Mouse (Mus musculus): Measurements from ENCODE around the gene Lalba.
"Not testable (repeated sequence)": the region's sequence is repeated elsewhere in the genome, so short reads cannot be mapped to it uniquely, and the experiment has no call there.

The Lalba gene

GRCm38 (mm10) chr15:98491332-98491731 is 8.8 kb upstream of the Lalba start:
- DNase-seq = no peak

DNA sequence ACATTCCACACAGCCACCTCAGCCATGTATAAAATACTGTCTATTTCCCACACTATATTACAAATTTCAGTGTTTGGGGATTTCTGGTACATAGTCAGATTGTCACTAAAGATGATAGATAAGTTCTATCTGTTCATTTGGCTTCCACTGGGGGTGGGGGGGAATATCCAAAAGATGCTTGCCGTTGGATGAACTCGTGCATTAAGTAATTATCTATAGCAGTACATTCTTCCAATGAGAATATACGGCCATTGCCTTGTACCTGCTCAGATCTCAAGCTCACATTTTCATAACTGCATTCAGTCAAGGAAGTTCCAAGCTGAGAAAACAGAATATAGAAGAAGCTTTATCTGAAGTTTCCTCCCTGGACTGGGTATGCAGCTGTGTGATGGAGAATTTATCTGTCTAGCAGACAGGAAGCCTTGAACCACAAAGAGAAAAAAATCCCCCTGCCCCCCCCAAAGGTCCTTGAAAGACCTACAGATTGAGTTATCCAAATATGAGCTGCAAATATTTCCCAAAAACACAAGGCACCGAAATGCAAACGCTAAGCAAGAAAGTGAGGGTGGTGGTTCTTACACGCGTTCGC is 4.0 kb upstream of the Lalba start:
- DNase-seq = no peak

DNA sequence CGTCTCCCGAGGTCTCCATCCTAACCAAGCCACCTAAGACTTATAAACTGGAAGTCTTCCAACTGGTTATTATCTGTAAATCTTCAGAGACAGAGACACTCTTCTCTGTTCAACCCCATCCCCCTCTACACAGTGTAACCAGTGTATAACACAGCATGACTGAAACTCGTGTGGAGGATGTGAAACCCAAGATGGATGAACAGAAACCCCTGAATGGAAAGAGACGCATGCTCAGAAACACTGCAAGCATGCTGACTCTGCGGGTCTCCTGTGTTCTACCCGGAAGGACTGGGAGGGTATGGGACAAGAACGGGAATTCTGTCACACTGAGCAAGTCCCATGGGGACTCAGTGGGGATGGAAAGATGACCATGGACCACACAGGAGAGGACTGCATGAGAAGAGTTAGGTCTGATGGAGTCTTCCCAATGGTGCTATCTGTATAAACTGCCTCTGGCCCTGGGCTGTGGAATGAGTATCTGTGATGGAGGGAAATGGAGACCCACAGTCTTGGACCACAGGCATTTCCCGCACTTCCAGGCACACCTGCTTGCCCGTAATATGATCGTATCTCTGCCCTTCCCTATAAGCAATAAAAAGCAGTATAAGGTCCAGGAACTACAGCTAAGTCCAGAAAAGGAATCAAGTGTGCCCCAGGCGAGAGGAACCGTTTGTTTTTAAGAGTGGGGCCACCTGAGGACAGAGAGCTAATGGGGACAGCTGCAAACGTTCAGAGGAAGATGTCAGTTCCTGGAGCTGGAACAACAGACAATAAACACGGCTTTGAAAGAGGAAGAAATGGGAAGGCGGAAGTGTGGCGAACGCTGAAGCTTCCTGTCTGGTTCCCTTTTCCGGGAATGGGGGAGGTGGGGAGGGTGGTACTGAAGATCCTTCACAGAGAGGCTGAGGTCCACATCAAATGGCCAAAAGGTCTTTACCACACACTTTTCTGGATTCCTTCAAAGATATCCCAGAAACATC is 1.7 kb upstream of the Lalba start:
- DNase-seq = no peak

GRCm38 (mm10) chr15:98479568-98480102 is 2.9 kb downstream of the Lalba start:
- DNase-seq = no peak

DNA sequence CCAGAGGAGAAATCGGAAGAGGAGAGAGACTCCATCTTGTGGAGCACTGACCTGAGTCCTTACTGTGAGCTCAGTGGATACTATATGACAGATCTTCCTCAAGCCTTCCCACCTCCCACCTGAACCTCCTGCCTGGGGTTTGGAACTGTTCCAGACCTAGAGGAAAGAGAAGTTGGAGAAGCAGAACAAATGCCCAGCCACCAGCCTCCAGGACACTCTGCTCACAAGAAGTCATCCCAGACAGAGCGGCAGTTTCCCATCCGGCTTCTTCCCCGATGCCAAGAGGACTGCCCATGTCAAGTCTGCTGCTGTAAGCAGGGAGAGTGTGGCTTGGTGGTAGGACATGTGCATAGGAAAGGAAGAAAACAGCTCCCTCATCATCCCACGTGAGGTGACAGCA is 6.2 kb downstream of the Lalba start:
- DNase-seq = no peak

GRCm38 (mm10) chr15:98475382-98475781 is 7.1 kb downstream of the Lalba start:
- peak; percentile 22 for DNase-seq

DNA sequence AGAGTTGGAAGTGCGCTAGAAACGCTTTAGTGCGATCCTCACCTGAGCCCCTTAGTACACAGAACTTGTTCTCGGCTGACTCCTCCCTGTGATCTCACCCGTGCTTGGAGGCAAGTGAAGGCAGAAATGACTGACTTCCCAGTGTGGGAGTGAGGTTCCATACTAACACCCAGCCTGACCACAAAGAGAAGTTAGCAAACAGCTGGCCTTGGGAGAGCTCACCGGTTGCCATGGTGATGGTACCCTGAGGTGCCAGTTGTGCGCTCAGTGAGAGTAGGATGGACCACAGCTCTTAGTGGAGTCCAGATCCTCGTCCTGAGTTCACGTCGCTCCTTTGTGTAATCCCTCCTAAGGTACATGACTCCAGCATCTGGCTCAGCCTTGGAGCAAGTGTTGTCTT is 7.6 kb downstream of the Lalba start:
- no peak for DNase-seq

GRCm38 (mm10) chr15:98471539-98471938 is 11.0 kb downstream of the Lalba start:
- DNase-seq = no peak

DNA sequence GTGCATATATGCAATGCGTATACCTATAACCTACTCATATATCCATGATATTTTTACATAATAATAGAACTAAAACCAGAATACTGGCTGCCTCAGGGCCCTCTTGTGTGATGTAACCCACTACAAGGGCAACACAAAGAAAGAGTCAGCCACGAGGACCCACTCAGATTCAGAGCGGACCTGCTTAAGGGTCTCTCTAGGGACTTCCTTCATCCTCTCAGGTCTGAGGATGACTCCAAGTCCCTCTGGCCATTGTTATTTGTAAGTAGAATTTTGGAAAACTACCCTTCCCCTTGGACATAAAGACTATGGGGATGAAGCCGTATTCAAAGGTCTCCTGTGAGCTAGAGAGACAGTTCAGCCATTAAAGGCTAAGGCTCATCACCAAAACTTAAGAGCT is 12.9 kb downstream of the Lalba start, which contains the start of gene OR5BS1P:
Gene OR5BS1P, plus strand, starts transcription at position 301 of the 400 bp plus-strand sequence.
- DNase-seq = no peak

- DNase-seq = no peak
These were observed 30.2 kb downstream of the Lalba start, which contains the start of gene Olfr281 for GRCm38 (mm10) chr15:98452288-98452687. Gene Olfr281 (plus strand): TSS chr15:98452588.

DNA sequence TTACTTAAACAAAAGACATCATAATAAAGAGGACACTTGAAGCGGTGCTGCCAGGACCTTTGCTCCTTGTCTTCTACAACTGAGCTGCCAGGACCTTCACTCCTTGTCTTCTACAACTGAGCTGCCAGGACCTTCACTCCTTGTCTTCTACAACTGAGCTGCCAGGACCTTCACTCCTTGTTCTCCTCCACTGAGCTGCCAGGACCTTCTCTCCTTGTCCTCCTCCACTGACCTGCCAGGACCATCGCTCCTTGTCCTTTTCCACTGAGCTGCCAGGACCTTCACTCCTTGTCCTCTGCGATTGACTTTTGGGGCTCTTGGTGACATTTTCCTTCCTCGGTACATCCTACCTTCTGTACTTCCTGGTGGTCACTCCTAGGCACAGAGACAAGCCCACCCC is 34.0 kb downstream of the Lalba start:
- peak; percentile 7 for DNase-seq

- no peak for DNase-seq
These were observed 38.0 kb downstream of the Lalba start for GRCm38 (mm10) chr15:98444561-98444960.

GRCm38 (mm10) chr15:98430925-98431324 is 51.6 kb downstream of the Lalba start, which contains the start of gene Olfr282:
Gene Olfr282 (plus strand): TSS chr15:98431225.
- not testable (repeated sequence) for DNase-seq

Data from cerebellum, adult 9-10 months (tissue).